Mouse (Mus musculus) liver, embryonic 14 days (tissue): ENCODE results near the gene Slc22a18. TPM values are rescaled to one million over a fixed set of nuclear protein-coding genes. Genes with fewer than 3 reads are reported as not detected.

Experiments used
- polyA plus RNA-seq: library from polyadenylated mRNA; depleted of rRNA; stranded (reverse); fragments of >200 nt; gene quantifications from 2 replicates; pipeline ENCODE4 v1.2.3, GENCODE M21; 2012; rRNA removed

Gene Slc22a18
- polyA plus RNA-seq: 6.9 and 7.6 TPM in 2 replicates

GRCm38 (mm10) chr7:143473347-143474101, at the start of gene Slc22a18:
TSS of gene Slc22a18 (plus strand) at chr7:143473736.

DNA sequence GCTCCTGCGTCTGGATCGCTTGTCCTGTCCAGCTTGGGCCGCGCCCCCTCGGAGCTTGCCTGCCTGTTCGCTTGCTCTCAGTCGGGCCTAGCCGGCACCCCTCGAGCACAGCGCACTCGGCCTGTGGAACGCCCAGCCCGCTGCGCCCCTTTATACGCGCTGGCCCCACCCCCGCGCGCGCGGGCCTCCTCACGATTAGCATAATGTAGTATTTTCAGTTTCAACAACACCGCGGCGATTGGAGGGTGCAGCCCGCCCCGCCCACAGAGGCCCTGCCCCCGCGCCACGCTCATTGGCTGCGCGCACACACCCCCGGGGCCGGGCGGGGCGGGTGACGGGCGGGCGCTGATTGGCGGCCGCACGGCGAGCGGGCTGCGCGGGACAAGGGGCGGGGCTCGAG, 12.7 kb upstream of the Slc22a18 start, which contains the start of gene Cdkn1c:
Cdkn1c (minus strand) TSS at position 177 of the 400 bp plus-strand sequence.

GRCm38 (mm10) chr7:143502418-143503200, 29.1 kb downstream of the Slc22a18 start, which contains the start of gene Phlda2:
TSS of gene Phlda2 (minus strand) at chr7:143503150.

Other genes with a start within 250 kb of the Slc22a18 start
- gene Cdkn1c, start 12.7 kb upstream of the Slc22a18 start, polyA plus RNA-seq: 68.9 and 92.8 TPM in 2 replicates
- gene Phlda2, start 29.4 kb downstream of the Slc22a18 start, polyA plus RNA-seq: 14.9 and 20.6 TPM in 2 replicates
- gene Nap1l4, start 75.4 kb downstream of the Slc22a18 start, polyA plus RNA-seq: 56.1 and 62.1 TPM in 2 replicates
- gene Cars, start 126.4 kb downstream of the Slc22a18 start, polyA plus RNA-seq: 36.8 and 43.1 TPM in 2 replicates
- 0.27 and 0.39 TPM in 2 replicates for gene Tnfrsf26, start 155.0 kb downstream of the Slc22a18 start, polyA plus RNA-seq
- 0.60 and 0.70 TPM in 2 replicates for gene Tnfrsf22, start 175.9 kb downstream of the Slc22a18 start, polyA plus RNA-seq
- gene Tnfrsf23, start 212.1 kb downstream of the Slc22a18 start, polyA plus RNA-seq: 0.25 and 0.29 TPM in 2 replicates